8 mouse cellular contexts compared by ENCODE assay signal in genomic region chr3:51195321-51195720, GRCm38 (mm10). TPM values are rescaled to one million over a fixed set of nuclear protein-coding genes. Genes with fewer than 3 reads are reported as not detected.
DNase-seq lines count a peak whose midpoint lies in the region; ATAC-seq and TF ChIP-seq lines count a peak whose summit lies in the region.

No protein-coding gene starts in this region.

- DNase-seq in 416B (ENCODE audit: low read depth), result peak; percentile 93
- DNase-seq in Patski (ENCODE audit: low read depth, low spot score), result peak; percentile 90
- DNase-seq in heart, postnatal 14 days, result peak; percentile 64 to 70
- peak; percentile 78 to 83 for DNase-seq in left cerebral cortex, adult 2 months (ENCODE audit: extremely low spot score in 1 of 2, low spot score in 2 of 2)
- DNase-seq in midbrain, embryonic 10.5 days (ENCODE audit: low spot score), result no peak
- DNase-seq in spleen, postnatal 10 days (ENCODE audit: low spot score in 2 of 2), result no peak

- H3K27me3 ChIP-seq in Patski, result no peaks in the 10 kb centered on the region
- no peaks in the 10 kb centered on the region for H3K27me3 ChIP-seq in forebrain, embryonic 16.5 days (replicated peaks; ENCODE audit: control insufficient read depth, insufficient read depth, low read length)
- peaks cover 6% of the 10 kb centered on the region; the same call in 1 of the 2 replicates for H3K27me3 ChIP-seq in midbrain, embryonic 10.5 days (ENCODE audit: low read depth, poor library complexity, severe bottlenecking)
- H3K27me3 ChIP-seq in stomach, embryonic 15.5 days (replicated peaks), result no peaks in the 10 kb centered on the region

- in situ Hi-C loops in Patski (cut with MboI; ENCODE audit: low pct_unique_long_range_greater_than_20kb), result no loop called here

- no peak for TF ChIP-seq CTCF in Patski (IDR thresholded peaks at IDR 0.05)
- no peak for TF ChIP-seq CTCF in left cerebral cortex, adult 2 months (IDR thresholded peaks at IDR 0.05)

- CTCF ChIA-PET in Patski (lab: Charles Lee), result interaction anchor here (0.8 to 6.8 kb wide), 6 partner anchors 11 to 196 kb away, joined by 3 to 39 read pairs (median 7); partner anchors contain the start of gene Noct

- peak overlapping the region; percentile 15; the same call in 1 of the 2 replicates for H3K4me2 ChIP-seq in forebrain, embryonic 16.5 days (ENCODE audit: low read length)
- H3K4me2 ChIP-seq in stomach, embryonic 15.5 days, result peak overlapping the region; percentile 40

- POLR2A ChIA-PET in Patski (lab: Charles Lee), result interaction anchor here (0.9 to 2.4 kb wide), 3 partner anchors 15 to 34 kb away, joined by 3 to 13 read pairs (median 5); partner anchors contain the start of gene Noct

- intact Hi-C loops in heart, postnatal 14 days (cut with DNase I), result no loop called here
- intact Hi-C loops in left cerebral cortex, adult 2 months (cut with DNase I), result loop anchor here (1.0 to 10.0 kb wide), 2 partner anchors 29 to 211 kb away; partner anchors contain the start of gene Noct

- no peak overlapping the region for H3K4me3 ChIP-seq in forebrain, embryonic 16.5 days (replicated peaks; ENCODE audit: low read length)
- 0 out of 2 replicates have a peak overlapping the region, but pooled peaks have one; percentile 14 for H3K4me3 ChIP-seq in left cerebral cortex, adult 2 months
- H3K4me3 ChIP-seq in midbrain, embryonic 10.5 days, result peak overlapping the region; percentile 18; the same call in 1 of the 2 replicates
- no peak overlapping the region for H3K4me3 ChIP-seq in stomach, embryonic 15.5 days (replicated peaks)

- H3K4me1 ChIP-seq in forebrain, embryonic 16.5 days (replicated peaks; ENCODE audit: control insufficient read depth, insufficient read depth, low read length), result no peaks in the 10 kb centered on the region
- peaks cover 10% of the 10 kb centered on the region; the same call in 1 of the 2 replicates for H3K4me1 ChIP-seq in midbrain, embryonic 10.5 days
- peaks cover 6% of the 10 kb centered on the region; the same call in 1 of the 2 replicates for H3K4me1 ChIP-seq in stomach, embryonic 15.5 days

- no peak overlapping the region for H3K9ac ChIP-seq in forebrain, embryonic 16.5 days (replicated peaks; ENCODE audit: low read depth, low read length)
- H3K9ac ChIP-seq in stomach, embryonic 15.5 days, result no peak overlapping the region

- WGBS in forebrain, embryonic 16.5 days, result 51% methylated on average over 8 of the region's 8 CpGs
- 59% methylated on average over 8 of the region's 8 CpGs for whole genome bisulfite sequencing in midbrain, embryonic 10.5 days
- WGBS in stomach, embryonic 15.5 days, result 28% methylated on average over 8 of the region's 8 CpGs

- no peaks in the 10 kb centered on the region for H3K9me3 ChIP-seq in forebrain, embryonic 16.5 days (ENCODE audit: control insufficient read depth, low read length)
- H3K9me3 ChIP-seq in midbrain, embryonic 10.5 days (replicated peaks), result 0 out of 2 replicates have a peak, but pooled peaks cover 5% of the 10 kb centered on the region
- no peaks in the 10 kb centered on the region for H3K9me3 ChIP-seq in stomach, embryonic 15.5 days

- H3K27ac ChIP-seq in forebrain, embryonic 16.5 days (ENCODE audit: low read length), result no peak overlapping the region
- peak overlapping the region; percentile 66 for H3K27ac ChIP-seq in left cerebral cortex, adult 2 months
- no peak overlapping the region for H3K27ac ChIP-seq in midbrain, embryonic 10.5 days (replicated peaks)
- H3K27ac ChIP-seq in stomach, embryonic 15.5 days, result 0 out of 2 replicates have a peak overlapping the region, but pooled peaks have one; percentile 14

- no peaks in the 10 kb centered on the region for H3K36me3 ChIP-seq in forebrain, embryonic 16.5 days (ENCODE audit: control insufficient read depth, insufficient read depth)
- H3K36me3 ChIP-seq in midbrain, embryonic 10.5 days, result no peaks in the 10 kb centered on the region
- H3K36me3 ChIP-seq in stomach, embryonic 15.5 days, result no peaks in the 10 kb centered on the region

- peak; percentile 85 for ATAC-seq in Patski
- peak; percentile 50 for ATAC-seq in forebrain, embryonic 16.5 days
- ATAC-seq in stomach, embryonic 15.5 days (ENCODE audit: insufficient read depth, low FRiP score, low read depth), result peak; percentile 51; the same call in 1 of the 2 replicates

RNA-seq across cellular contexts. Expression of gene Noct, which starts 28.9 kb away (rescaled TPM):
- 36.1 TPM for polyA plus RNA-seq in Patski (2021)
- 21.3 and 23.0 TPM in 2 replicates for polyA plus RNA-seq in forebrain, embryonic 16.5 days (2015; fragmentation: Nextera tagmentation; extraction: Ambion mirVana)
- 10 to 100 TPM; 53.9 to 68.6 TPM for total RNA-seq in heart, postnatal 14 days (2021)
- total RNA-seq in left cerebral cortex, adult 2 months (2021), result 10 to 100 TPM; 54.1 to 55.2 TPM
- polyA plus RNA-seq in midbrain, embryonic 10.5 days (2016; fragmentation: Nextera tagmentation; extraction: Ambion mirVana), result 9.3 and 9.8 TPM in 2 replicates
- 8.5 and 9.3 TPM in 2 replicates for polyA plus RNA-seq in stomach, embryonic 15.5 days (2015; fragmentation: Nextera tagmentation; extraction: Ambion mirVana)

Comparison
In these comparisons a context has a peak if more than half of its experiments do, and no peak if none do; other contexts are left out.
1. DNase-seq: peak in 416B (single experiment), Patski (single experiment), heart, postnatal 14 days (2 of 2) and left cerebral cortex, adult 2 months (2 of 2); none in midbrain, embryonic 10.5 days (single experiment) and spleen, postnatal 10 days (0 of 2).
2. H3K27ac ChIP-seq: peak in left cerebral cortex, adult 2 months (single experiment) and stomach, embryonic 15.5 days (single experiment); none in forebrain, embryonic 16.5 days (single experiment) and midbrain, embryonic 10.5 days (single experiment).
3. H3K4me3 ChIP-seq: peak in left cerebral cortex, adult 2 months (single experiment) and midbrain, embryonic 10.5 days (single experiment); none in forebrain, embryonic 16.5 days (single experiment) and stomach, embryonic 15.5 days (single experiment).
4. Peak in every context shown above with its lines, with median percentiles within 50 percentile points of each other: ATAC-seq.